Mouse (Mus musculus) CH12F3 (cell line): Measurements from ENCODE around the gene Rtn4rl1.
"Not testable (repeated sequence)": the region's sequence is repeated elsewhere in the genome, so short reads cannot be mapped to it uniquely, and the experiment has no call there.

Experiments
- in situ Hi-C: fragments of 300-500 bp; cut with MboI; formaldehyde crosslinking; loops from 2 replicates; pipeline ENCODE4 v1.14.3; 2020; ENCODE audit warnings: low sequenced_read_pairs

The Rtn4rl1 gene

DNA sequence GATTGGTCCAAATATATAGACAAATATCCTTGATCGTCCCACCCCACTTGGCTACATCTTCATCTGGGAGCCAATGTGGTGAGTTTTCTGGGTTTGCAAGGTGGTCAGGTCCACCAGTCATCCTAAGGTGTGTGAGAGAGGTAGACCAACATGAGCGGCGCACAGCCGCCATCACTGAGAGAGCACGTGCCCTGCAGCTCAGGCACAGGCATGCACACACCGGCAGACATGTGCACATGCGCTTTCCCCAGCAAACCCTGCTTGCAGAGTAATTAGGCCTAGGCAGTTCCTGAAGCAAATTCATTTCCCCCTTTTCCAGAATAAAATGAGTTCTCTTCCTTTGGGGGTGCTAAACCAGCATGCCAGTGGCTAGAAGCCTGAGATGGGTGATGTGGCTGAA lies 98.7 kb downstream of the Rtn4rl1 start:
- in situ Hi-C loops, result loop anchor here (5.0 kb wide), 1 partner anchor 110 kb away; no protein-coding TSS in a partner anchor

DNA sequence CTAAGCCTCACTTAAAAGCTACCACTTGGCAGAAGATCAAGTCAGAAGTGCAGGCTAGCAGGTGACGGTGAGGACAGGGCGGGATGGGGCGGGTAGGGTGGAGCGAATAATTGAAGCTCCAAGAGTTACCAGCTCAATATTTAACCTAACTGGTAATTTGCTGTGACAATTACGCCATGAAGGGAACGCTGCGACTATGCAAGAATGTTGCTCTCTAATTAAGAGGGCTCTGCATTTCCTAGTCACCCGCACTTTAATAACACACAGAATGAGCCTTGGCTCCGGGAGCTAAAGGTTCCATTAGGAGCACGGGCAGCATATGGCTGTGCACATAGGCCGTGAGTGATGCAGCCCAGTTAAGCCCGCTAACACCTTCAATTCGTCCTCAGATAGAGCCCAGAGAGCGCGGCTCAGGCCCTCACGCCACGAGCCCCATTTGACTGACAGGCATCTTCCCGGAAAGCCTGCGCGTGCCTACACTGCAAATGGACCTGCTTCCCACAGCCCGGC lies 100.3 kb downstream of the Rtn4rl1 start:
- in situ Hi-C loops, result loop anchor here (5.0 kb wide), 1 partner anchor 112 kb away; no protein-coding TSS in a partner anchor

DNA sequence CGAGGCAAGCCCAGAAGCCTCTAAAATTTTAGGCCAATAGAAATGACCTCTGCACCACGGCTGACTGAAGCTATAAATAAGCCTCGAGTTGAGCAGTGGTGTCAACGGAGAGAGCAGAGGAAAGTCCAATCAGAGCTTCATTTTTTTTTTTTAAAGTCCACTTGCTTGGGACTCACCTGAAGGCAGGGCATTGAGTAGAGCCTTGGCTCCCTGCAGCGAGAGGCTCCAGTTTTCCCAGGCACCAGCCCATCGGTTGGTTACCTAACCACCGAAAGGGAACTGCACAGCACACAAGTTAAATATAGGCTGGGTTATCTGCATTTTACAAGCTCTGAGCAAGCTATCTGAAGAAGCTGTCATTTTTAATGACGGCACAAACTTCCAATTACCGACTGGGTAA lies 101.3 kb downstream of the Rtn4rl1 start:
- in situ Hi-C loops, result loop anchor here (5.0 kb wide), 1 partner anchor 113 kb away; no protein-coding TSS in a partner anchor

DNA sequence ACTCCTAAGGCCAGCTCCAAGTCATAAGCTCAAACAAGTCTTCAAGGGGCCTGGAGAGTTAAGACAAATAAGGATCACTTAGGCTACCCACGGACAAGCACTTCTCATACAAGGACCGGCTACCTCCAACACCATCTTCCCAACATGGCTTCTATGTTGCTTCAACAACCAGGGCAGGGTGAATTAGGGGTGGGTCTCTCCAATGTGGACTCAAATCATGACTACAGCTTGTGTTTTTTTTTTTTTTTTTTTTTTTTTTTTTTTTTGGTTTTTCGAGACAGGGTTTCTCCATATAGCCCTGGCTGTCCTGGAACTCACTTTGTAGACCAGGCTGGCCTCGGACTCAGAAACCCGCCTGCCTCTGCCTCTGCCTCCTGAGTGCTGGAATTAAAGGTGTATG lies 102.0 kb downstream of the Rtn4rl1 start:
- in situ Hi-C loops, result not testable (repeated sequence)

DNA sequence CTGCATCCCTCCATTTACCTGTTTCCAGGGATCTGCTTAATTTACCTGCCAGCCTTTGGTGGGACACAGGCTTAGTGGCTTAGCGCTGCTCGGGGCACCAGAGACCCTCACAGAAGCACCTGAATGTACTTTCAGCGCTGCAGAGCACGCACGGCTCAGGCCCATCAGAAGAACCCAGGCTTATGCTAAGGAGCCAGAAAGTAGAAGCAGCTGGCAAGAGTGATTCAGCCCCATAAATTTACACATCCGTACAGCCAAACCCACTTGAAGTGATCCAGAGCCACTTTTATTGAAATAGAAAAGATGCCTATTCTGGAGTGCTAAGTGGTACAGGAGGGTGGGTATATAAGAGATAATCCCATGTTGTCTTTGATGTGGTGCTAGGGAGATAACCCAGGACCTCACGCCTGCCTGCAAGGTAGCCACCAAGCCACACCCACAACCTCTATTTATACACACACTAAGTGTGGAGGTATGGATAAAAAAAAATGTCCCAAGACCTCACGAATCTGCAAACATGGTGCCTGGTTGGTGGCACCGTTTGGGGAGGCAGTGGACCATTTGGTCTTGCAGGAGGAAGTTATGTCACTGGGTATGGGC lies 102.9 kb downstream of the Rtn4rl1 start:
- in situ Hi-C loops, result no loop called here

DNA sequence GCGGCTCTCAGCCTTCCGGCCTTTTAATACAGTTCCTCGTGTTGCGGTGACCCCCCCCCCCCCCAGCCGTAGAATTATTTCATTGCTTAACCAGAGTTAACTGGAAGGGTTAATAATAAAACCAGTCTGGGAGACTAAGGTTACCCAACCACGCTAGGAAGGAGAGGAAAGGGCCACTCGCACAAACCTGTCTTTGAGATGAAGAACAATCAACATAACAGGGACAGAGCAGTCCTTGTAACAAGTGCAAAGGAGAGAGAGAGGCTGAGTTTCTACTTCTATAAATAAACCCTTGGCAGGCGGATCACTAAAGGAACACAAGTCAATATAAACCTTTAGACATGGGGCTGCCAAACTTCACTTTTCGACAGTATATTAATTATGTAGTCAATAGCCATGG lies 104.0 kb downstream of the Rtn4rl1 start:
- in situ Hi-C loops, result no loop called here

DNA sequence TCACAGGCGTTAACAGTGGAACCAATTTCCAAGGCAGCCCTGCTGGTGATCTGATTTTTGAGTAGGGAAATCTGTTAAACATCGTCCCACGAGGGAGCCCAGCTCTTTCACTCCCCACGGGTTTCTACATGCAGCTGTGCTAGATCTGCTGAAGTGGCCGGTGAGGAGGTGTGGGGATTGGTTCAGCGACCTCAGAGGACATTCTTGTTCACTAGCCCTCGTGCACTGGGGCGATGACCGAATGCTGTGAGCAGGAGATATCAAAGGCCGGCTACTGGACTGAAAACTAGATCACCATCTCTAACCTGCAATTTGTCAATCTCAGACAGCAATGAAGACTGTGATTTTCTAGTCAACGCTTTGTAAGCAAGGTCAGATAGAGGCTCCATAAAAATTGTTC lies 104.9 kb downstream of the Rtn4rl1 start:
- in situ Hi-C loops, result no loop called here

DNA sequence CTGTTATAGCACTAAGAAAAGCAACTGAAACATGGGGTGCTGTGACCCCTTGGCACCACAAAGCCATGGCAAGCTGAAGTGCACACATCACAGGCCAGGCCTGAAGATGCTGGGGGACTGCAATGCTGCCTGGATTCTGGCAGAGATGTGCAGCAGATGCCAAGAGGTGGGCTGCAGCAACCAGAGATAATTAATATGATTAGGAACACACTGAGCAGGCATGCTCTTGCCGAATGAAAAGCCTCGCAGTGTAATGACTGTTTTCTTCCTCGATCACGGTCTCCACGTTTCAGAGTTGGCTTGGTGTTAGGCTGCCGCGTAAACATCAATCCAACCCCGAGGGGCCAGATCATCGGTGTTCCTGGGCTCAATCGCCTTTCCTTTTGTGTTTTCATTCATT lies 106.2 kb downstream of the Rtn4rl1 start:
- in situ Hi-C loops, result no loop called here

DNA sequence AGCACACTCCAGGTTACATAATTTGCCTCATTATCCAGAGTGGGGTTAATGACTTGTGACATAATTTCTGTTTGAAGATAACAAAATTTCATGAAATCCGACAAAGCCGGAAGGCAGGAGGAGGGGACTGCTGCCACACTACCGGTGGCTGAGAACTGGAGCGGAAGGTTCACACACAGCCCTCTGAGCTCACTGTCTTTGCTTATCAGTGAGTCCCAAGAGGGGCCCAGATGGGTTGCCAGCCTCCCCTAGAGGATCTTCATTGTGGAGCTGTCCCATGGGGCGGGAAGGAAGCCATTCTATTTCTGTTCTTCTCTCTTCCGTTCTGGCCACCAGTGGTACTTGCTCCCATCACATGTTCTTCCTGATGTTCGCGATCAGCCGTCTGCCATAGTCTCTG lies 107.4 kb downstream of the Rtn4rl1 start:
- in situ Hi-C loops, result no loop called here

DNA sequence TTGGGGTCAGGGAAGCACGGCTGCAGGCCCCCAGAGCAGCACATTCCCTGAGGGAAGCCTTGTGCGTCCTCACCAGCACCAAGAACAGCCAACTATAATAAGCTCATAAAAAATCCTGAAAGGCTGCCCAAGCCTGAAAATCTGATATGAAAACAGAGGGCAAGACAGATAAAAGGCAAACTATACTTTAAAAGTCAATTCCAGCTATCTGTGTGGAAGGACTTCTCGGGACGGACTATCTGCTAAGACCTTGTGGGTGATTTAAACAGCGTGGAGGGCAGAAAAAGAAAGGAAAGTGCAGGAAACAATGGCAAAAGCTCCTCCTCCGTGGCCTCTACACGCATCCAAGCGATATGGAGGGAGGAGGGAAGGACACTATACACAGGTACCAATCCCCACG lies 111.2 kb downstream of the Rtn4rl1 start:
- in situ Hi-C loops, result no loop called here

DNA sequence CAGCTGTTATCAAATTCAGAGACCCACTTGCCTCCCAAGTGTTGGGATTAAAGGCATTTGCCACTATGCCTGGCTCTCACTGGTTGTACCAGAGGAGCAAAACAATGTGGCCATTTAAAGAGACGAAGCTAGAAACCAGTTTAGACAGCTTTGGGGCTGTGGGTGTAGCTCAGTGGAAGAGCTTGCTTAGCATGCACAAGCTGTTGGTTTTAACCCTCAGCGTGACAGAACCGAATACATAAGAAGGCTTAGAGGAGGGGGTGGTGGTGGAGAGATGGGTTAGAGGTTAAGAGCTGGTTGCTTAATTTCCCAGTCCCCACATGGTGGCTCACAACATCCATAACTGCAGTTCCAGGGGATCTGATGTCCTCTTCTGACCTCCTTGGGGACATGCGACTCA lies 115.1 kb downstream of the Rtn4rl1 start:
- in situ Hi-C loops, result no loop called here

DNA sequence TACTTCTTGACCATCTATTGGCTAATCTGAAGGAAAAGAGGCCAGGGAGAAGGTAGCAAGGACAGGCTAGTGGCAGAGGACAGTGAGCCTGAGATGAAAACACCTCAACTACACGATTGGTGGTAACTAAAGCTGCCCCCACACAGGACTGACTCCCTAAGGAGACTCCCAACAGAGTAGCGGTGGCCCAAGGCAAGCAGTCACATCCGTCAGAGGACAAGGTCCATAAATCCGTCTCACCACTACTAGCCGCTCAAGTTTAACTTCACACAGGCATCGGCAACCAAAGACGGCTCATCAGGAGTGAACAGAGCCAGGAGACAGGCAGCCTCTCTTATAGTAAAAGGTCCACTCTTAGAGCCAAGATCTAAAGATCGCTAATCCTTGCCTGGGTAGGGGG lies 117.2 kb downstream of the Rtn4rl1 start:
- in situ Hi-C loops, result no loop called here

DNA sequence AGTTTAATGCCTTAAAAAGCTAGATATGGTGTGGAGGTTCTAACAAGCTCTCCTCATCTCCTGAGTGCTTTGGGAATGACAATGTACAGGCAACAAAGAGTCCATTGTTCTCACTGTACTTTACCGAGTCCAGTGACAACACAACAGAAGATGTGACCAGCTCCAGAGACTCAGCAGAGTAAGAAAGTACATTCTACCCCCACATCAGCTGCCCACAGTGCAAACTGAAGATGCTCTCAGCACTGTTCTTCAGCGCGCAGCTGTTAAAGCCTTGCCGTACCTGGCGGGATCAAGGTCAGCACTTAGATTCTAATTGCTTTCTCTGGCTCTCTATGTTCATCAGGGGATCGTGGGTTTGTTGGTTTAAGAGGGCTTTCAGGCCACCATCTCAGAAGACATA lies 118.2 kb downstream of the Rtn4rl1 start:
- in situ Hi-C loops, result no loop called here

DNA sequence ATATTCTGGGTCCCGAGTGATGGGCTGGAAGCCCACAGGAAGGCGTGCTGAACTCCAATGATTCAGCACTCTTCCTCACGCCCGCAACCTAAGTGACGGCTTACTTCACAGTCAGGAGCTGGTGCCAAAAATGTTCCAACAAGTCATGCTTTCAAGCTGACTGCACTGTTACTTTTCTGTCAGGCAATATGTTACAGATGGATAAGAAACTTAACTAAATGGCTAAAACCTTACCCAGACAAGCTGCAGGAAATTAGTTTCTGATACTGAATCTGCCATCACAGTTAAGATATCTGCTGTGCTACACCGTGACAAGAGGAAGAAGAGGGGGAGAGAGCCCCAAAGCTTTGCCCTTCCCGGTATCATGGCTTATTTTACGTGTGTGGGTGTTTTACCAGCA lies 120.3 kb downstream of the Rtn4rl1 start:
- in situ Hi-C loops, result no loop called here
